Mouse (Mus musculus) stomach, postnatal 0 days (tissue): ENCODE measurements at regions not wholly inside any gene's neighbourhood (a gene's known extent, or its start where the extent isn't known, plus 50 kb on each side); places are given as distances from the start of the nearest gene placed in this dataset.
A peak's percentile ranks its signal among the peaks of the same experiment; 100 is the strongest.

ENCODE experiments used
- ATAC-seq: fragments of 200-750 bp; cut with Nextera tagmentation; 2 replicates; pipeline ENCODE4 v1.8.0; 2017; ENCODE audit not compliant: low FRiP score, low TSS enrichment
- DNase-seq: peaks from one replicate; pipeline ENCODE4 v3.0.0-alpha.2; 2016; ENCODE audit warnings: low spot score
- H3K27ac ChIP-seq: fragments of 300-500 bp; sonication (generic); replicated peaks from 2 replicates; pipeline ENCODE4 v1.5.1; 2014; ENCODE audit warnings: mild to moderate bottlenecking, control low read depth
- H3K27me3 ChIP-seq: fragments of 300-500 bp; sonication (generic); 2 replicates; pipeline ENCODE4 v1.6.1; 2014; ENCODE audit warnings: low read length; ENCODE audit not compliant: control insufficient read depth, insufficient read depth
- H3K36me3 ChIP-seq: fragments of 300-500 bp; sonication (generic); 2 replicates; pipeline ENCODE4 v1.6.1; 2014; ENCODE audit warnings: low read length, mixed read lengths; ENCODE audit not compliant: control insufficient read depth, insufficient read depth
- H3K4me1 ChIP-seq: fragments of 300-500 bp; sonication (generic); replicated peaks from 2 replicates; pipeline ENCODE4 v1.6.1; 2014; ENCODE audit warnings: antibody characterized with exemption; ENCODE audit not compliant: control insufficient read depth, insufficient read depth
- H3K4me2 ChIP-seq: fragments of 300-500 bp; sonication (generic); replicated peaks from 2 replicates; pipeline ENCODE4 v1.6.1; 2014; ENCODE audit warnings: low read depth, mild to moderate bottlenecking, control low read depth, moderate library complexity
- H3K4me3 ChIP-seq: fragments of 300-500 bp; sonication (generic); 2 replicates; pipeline ENCODE4 v1.5.1; 2014; ENCODE audit warnings: low read depth, low read length, control low read depth
- H3K9ac ChIP-seq: fragments of 300-500 bp; sonication (generic); 2 replicates; pipeline ENCODE4 v1.6.1; 2014; ENCODE audit warnings: mild to moderate bottlenecking, low read length, control low read depth, mixed read lengths
- H3K9me3 ChIP-seq: fragments of 300-500 bp; sonication (generic); 2 replicates; pipeline ENCODE4 v1.6.1; 2016; ENCODE audit warnings: low read length; ENCODE audit not compliant: control insufficient read depth
- CTCF ChIP-seq: IDR thresholded peaks from 2 replicates; pipeline ENCODE4 v1.5.1; 2016; ENCODE audit warnings: antibody characterized with exemption, low read depth, mild to moderate bottlenecking, moderate library complexity
- EP300 ChIP-seq: optimal IDR thresholded peaks from 2 replicates; pipeline ENCODE3; 2016; ENCODE audit warnings: antibody characterized with exemption
- WGBS: fragments of 180-500 bp; shearing (Covaris S2); extraction: QIAGEN DNeasy Blood & Tissue Kit; methylation state at CpG from one replicate; pipeline ENCODE4 v1.1.7; 2014; 5-methylcytosine and 5-hydroxymethylcytosine counted together

- no peak for DNase-seq
- Histone ChIP-seq H3K4me2 (no peak overlapping the region), H3K4me1 (0 out of 2 replicates have a peak, but pooled peaks cover 2% of the 10 kb centered on the region), H3K27ac (no peak overlapping the region), H3K4me3 (no peak overlapping the region), H3K9ac (no peak overlapping the region), H3K36me3 (no peaks in the 10 kb centered on the region), H3K9me3 (no peaks in the 10 kb centered on the region), H3K27me3 (no peaks in the 10 kb centered on the region)
- TF ChIP-seq EP300 (no peak), CTCF (no peak)
- 34% methylated on average over 5 of the region's 5 CpGs for WGBS
- no peak for ATAC-seq
Measured at GRCm38 (mm10) chr4:106101904-106102303, 214.1 kb upstream of the Usp24 start.

- TF ChIP-seq EP300: no peak
- TF ChIP-seq CTCF: no peak
- Histone ChIP-seq H3K9ac (no peak overlapping the region), H3K27ac (no peak overlapping the region), H3K9me3 (no peaks in the 10 kb centered on the region), H3K4me1 (0 out of 2 replicates have a peak, but pooled peaks cover 2% of the 10 kb centered on the region), H3K27me3 (no peaks in the 10 kb centered on the region), H3K4me2 (no peak overlapping the region), H3K36me3 (no peaks in the 10 kb centered on the region), H3K4me3 (no peak overlapping the region)
- DNase-seq: no peak
- 58% methylated on average over 7 of the region's 7 CpGs for WGBS
- ATAC-seq: no peak
Measured at GRCm38 (mm10) chr4:106102451-106102977, 213.5 kb upstream of the Usp24 start.

GRCm38 (mm10) chr4:106103750-106104635 lies 212.0 kb upstream of the Usp24 start:
- ATAC-seq: 0 out of 2 replicates have a peak, but pooled peaks have one; percentile 32
- Histone ChIP-seq H3K27me3 (no peaks in the 10 kb centered on the region), H3K27ac (no peak overlapping the region), H3K4me2 (no peak overlapping the region), H3K9ac (no peak overlapping the region), H3K36me3 (no peaks in the 10 kb centered on the region), H3K4me3 (no peak overlapping the region), H3K4me1 (0 out of 2 replicates have a peak, but pooled peaks cover 2% of the 10 kb centered on the region), H3K9me3 (no peaks in the 10 kb centered on the region)
- 71% methylated on average over 11 of the region's 11 CpGs for WGBS
- no peak for TF ChIP-seq CTCF
- TF ChIP-seq EP300: no peak
- no peak for DNase-seq

GRCm38 (mm10) chr4:106112981-106113380 lies 203.0 kb upstream of the Usp24 start:
- H3K36me3 ChIP-seq: no peaks in the 10 kb centered on the region
- peak overlapping the region; percentile 67; the same call in 1 of the 2 replicates for H3K27ac ChIP-seq
- no peak for TF ChIP-seq EP300
- no peak for TF ChIP-seq CTCF
- H3K4me3 ChIP-seq: no peak overlapping the region
- no peaks in the 10 kb centered on the region for H3K4me1 ChIP-seq
- H3K27me3 ChIP-seq: no peaks in the 10 kb centered on the region
- DNase-seq: no peak
- no peak overlapping the region for H3K4me2 ChIP-seq
- no peak overlapping the region for H3K9ac ChIP-seq
- no peak for ATAC-seq
- H3K9me3 ChIP-seq: no peaks in the 10 kb centered on the region

GRCm38 (mm10) chr4:106113747-106114146 lies 202.3 kb upstream of the Usp24 start:
- H3K9me3 ChIP-seq: no peaks in the 10 kb centered on the region
- ATAC-seq: no peak

GRCm38 (mm10) chr4:106116611-106117010 lies 199.4 kb upstream of the Usp24 start:
- WGBS: 75% methylated on average over 7 of the region's 7 CpGs
- TF ChIP-seq CTCF: no peak
- no peak for TF ChIP-seq EP300
- ATAC-seq: peak; percentile 32; the same call in 1 of the 2 replicates
- H3K4me3 ChIP-seq: no peak overlapping the region
- no peaks in the 10 kb centered on the region for H3K4me1 ChIP-seq
- no peaks in the 10 kb centered on the region for H3K36me3 ChIP-seq
- H3K9me3 ChIP-seq: no peaks in the 10 kb centered on the region
- H3K9ac ChIP-seq: no peak overlapping the region
- H3K27me3 ChIP-seq: no peaks in the 10 kb centered on the region
- H3K4me2 ChIP-seq: no peak overlapping the region
- no peak overlapping the region for H3K27ac ChIP-seq
- DNase-seq: no peak

More at GRCm38 (mm10) chr4:106113747-106114146, 202.3 kb upstream of the Usp24 start:
- TF ChIP-seq EP300: no peak
- TF ChIP-seq CTCF: no peak
- Histone ChIP-seq H3K36me3 (no peaks in the 10 kb centered on the region), H3K4me3 (no peak overlapping the region), H3K4me1 (no peaks in the 10 kb centered on the region), H3K9ac (no peak overlapping the region), H3K27me3 (no peaks in the 10 kb centered on the region), H3K4me2 (no peak overlapping the region), H3K27ac (peak overlapping the region; percentile 67; the same call in 1 of the 2 replicates)
- no peak for DNase-seq
